Mouse (Mus musculus) forelimb bud, embryonic 11.5 days (tissue): ENCODE results near the gene Ankrd9.

Experiments used
- DNase-seq: peaks from one replicate; pipeline ENCODE4 v3.0.0-alpha.2; 2012; ENCODE audit warnings: low read depth, low spot score

Ankrd9 gene

DNA sequence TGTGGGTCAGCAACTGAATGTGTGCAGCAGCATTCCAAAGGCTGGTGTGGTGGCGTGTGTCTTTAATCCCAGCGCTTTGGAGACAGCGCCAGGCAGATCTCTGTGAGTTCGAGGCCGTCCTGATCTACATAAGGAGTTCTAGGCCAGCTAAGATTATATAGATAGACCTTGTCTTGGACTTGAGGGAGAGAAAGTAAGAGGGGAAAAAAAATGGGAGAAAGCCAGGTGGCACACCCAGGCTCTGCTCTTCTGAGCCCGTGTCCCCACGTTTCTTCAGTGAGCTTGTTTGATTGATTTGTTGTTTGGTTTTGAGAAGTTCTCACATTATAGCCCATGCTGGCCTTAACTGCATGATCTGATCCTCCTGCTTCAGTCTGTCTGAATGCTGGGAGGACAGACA is 11.7 kb upstream of the Ankrd9 start:
- no peak for DNase-seq

- no peak for DNase-seq
Measured at GRCm38 (mm10) chr12:110989409-110989808, 10.6 kb upstream of the Ankrd9 start.

DNA sequence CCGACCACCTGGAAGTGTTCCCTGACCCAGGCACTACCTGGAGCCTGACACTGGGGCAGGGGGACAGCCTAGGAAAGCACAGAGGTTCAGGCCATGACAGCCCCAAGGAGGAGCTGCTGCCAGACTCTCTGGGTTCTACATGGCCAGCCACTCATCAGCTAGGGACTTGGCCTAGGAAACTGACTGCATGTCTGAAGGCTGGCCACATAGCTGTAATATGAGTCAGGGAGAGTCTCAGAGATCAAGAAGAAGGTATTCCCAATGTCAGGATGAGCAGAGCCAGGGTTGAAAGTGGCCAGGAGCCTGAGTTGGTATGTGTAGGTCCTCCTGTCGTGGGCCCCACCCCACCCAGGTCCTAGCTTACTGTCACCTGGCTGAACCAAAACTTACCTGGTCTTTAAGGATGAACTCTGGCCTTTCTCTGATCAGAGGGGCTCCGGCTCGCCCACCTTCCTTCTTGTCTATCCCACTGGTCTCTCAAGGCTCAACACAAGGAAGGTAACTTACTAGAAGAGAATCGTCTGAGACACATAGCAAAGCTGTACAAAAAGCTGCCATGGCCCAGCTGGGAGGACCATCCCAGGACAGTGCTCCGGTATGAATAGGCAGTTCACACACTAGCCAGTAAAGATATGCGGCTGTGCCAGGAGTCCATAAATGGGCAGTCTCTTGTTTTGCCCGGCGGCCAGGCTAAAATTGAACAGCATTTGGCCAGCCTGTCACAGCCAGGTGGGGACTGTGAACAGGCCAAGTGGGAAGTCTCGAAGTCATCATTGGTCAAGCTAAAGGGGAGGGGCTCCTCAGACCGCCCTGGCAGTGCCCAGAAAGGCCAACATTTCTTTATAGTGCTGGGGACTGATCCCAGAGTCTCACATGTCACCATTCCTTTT is 7.9 kb upstream of the Ankrd9 start:
- DNase-seq = no peak

DNA sequence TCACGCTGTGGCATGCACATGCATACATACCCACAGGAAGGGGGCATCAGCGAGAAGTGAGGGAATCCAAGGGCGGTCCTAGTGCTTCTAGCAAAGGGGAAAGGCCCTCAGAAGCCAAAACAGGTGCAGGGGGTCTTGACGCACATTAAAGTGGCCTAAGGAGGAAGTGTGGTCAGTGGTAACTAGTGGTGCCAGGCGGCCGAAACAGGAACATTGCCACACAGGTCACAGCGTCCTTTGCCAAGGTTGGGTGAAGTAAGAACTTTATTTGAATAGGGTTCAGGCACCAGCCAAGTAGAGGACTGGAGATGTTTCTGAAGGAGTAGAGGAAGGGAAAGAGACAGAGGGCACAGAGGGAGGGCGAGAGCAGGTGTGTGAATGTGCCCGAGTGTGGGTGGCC is 6.3 kb upstream of the Ankrd9 start:
- DNase-seq = no peak

DNA sequence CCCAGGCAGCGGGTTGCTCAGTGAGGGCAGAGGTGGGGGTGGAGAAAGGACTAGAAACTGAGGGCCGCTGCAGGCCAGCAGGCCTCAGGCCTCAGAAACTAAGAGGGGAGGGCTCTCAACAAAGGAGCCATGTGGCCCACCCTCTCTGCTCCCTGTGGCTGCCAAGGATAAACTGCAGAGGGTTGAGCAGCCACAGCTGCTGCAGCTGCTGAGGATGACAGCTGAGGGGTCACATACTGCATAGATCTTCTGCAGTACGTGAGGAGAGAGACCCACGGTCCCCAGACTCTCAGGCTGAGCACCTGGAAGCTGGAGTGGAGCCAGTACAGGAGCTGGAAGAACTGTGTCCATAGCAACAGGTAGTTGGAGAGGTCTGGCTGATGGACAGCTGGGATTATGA is 5.8 kb upstream of the Ankrd9 start:
- DNase-seq = no peak

DNA sequence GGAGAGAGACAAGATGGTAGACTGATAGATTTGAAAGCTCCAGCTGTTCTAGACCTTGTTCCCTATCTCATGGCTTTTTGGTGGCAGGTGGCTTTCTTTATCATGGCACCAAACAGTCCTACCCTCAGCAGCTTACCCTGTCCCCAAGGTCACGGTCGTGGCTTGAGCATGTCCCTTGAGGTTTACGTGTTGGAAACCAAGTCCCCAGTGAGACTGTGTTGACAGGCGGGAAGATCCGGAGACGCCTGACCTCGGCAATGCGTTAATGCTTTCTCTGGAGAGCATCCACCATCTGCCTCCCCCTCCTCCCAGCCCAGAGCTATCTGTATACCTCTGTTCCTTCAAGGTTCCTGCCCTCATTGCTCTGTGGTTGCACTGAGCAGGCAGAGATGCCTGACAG is 4.9 kb upstream of the Ankrd9 start:
- no peak for DNase-seq

DNA sequence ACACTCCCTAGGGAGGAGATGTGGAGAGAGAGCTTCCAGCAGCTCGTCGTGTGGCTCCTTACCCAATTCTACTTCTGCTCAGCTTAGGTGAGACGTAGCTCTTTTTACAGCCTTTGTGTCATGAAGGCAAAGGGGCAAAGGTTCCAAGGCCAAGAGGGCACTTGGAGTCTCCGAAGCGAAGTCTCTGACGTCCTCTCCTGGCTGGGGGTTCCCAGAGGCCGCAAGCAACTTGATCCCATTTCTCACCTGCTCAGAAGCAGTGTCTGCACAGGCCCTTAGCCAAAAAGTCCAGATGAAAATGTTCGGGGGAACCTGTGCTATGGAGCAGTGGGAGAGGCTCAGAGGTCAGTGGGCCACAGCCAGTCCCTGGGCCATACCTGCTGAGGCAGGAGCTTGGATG is 4.2 kb upstream of the Ankrd9 start:
- DNase-seq = no peak

DNA sequence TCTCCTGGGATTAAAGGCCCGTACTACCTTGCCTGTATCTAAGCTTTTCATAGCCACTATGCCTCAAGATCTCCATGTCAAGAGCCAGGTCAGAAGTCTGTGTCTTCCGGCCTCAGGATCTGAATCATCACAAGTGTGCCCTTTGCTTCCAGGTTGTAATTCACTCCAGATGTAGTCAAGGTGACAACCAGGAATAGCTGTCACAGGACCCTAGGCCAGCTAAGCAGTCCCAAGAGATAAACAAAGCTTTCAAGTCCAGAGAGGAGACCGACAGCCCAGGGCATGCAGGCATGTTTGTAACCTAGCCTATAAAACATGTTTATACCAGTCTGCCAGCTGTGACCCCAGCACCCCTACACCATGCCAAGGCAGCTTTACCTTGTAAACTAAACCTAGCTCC is 2.9 kb upstream of the Ankrd9 start:
- DNase-seq = no peak

GRCm38 (mm10) chr12:110979808-110980207 is 968 bp upstream of the Ankrd9 start:
- DNase-seq = no peak

DNA sequence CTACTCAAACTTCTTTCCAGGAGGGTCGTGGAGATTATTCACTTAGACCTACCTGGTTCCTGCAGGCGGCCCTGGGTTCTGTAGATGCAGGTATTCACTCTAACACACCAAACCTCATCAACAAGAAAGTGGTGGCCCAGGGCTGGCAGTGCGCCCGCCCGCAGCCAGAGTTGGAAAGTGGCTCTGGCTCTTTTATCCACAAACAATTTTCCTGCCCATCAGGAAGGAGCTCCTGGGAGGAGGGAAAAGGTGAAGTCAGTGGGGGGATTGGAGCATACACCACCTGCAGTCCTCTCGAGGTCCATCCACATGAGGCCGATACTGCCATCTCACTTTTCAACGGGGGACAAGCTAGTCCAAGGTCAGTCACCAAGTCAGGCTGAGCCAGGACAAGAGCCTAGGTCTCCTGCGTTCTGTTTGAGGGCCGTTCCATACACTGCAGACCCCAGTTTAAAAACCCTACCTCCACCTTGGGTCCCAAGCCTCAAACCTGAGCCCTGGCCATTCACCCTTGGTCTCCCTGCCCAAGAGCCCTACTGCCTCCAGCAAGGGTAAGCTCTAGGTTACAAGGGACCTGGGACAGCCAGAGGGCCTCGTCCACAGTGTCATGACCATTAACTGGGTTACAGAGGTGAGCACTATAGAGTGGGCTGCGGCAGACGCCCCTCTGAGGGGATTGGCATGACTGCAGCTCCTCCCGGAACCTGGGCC is 789 bp downstream of the Ankrd9 start:
- no peak for DNase-seq

DNA sequence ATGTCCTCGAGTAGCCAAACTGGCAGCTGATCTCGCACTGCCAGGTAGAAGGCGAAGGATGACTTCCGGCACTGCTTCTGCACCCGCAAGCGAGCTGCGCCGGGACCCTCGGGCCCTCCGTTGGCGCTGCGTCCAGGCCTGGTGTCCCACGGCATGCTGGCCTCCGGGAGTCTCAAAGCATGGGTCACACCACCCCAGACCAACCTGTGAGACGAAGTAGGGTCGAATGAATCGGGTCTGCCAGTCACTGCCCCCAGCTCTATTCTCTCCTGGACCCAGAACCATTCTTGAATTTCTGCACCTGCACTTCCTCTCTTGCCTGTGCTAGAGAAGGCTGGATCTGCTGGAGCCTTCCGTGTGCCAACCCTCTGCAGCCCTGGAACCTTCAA is 1.5 kb downstream of the Ankrd9 start:
- DNase-seq = no peak

- DNase-seq = no peak
Measured at GRCm38 (mm10) chr12:110976589-110977344, 2.1 kb downstream of the Ankrd9 start.

DNA sequence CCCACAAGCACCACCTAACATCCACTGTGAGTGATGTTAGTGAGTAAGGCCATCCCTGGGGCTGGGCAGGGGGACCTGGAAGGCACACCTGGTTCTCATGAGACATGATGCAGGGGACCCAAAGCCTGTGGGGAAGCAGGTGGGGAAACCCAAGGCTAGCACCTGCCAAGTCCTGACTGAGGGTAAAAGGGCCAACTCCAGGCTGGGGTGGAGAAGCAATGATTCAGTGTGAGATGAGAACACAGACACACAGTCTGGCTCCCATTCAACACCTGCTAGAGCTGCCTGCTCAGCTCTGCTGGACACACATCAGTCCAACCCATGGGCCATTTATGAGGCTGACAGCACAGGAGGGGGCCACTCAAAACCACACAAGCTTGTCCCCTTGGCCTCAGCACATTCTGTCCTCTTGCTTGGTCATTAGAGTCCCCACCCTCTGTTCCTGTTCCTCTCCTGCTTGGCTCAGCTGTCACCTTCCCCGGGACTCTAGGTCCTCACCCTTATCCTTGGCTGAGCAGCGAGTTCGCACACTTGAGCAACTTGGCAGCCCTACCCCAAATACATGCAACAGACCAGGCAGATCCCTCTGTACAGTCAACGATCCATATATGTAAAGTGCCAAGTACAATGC is 2.9 kb downstream of the Ankrd9 start:
- DNase-seq = no peak

DNA sequence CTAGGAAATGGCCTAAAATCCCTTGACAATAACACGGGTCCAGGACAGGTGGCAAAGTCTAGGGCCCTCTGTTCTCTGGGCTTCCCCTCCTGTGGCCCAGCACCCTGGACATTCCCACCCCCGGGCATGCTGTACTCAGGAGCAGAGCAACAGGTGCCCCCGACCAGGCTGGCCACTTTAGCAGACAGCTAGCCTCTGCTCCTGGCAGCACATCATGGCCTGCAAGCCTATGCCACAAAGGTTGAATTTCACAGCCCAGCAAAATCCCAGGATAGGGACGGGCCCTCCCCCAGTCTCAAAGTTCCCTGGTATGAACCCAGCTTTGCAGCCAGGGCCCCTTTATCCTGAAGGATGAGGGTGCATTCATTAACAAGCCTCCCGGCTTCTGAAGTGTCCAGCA is 3.5 kb downstream of the Ankrd9 start:
- DNase-seq = no peak

- DNase-seq = no peak
Measured at GRCm38 (mm10) chr12:110974726-110975125, 4.1 kb downstream of the Ankrd9 start.

DNA sequence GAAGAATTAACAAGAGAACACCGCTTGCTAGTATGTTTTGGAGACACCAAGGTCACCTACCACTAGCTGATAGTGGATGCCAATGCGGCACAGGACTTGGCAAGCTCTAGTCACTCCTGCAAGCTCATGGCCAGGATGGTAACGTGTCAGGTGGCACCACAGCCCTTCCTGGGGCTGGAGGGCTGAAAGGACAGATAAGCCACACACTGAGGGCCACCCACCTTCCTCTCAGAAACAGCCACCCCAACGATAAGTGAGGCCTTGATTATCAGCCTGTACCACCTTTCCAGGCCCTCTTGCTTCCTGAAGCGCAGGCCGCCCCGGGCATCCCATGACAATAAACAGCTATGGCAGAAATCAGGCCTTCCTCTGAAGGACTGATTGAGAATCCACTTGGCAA is 4.5 kb downstream of the Ankrd9 start:
- DNase-seq = no peak

DNA sequence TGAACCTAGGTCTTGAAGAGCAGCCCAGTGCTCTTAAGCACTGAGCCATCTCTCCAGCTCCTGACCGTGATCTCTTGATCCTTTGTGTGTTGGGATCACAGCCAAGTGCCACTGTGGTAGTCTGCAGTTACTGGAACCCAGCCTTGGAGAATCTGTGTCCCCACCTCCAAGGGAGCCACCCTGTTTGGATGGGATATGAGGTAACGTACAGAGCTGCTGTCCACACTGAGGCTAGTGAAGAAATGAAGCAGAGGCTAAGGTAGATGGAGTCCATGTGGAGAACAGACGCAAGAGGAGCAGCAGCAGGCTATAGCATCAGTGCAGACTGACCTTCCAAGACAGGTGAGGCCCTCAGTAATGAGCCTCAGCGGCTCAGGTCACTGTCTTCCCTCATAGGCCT is 5.0 kb downstream of the Ankrd9 start:
- DNase-seq = no peak

DNA sequence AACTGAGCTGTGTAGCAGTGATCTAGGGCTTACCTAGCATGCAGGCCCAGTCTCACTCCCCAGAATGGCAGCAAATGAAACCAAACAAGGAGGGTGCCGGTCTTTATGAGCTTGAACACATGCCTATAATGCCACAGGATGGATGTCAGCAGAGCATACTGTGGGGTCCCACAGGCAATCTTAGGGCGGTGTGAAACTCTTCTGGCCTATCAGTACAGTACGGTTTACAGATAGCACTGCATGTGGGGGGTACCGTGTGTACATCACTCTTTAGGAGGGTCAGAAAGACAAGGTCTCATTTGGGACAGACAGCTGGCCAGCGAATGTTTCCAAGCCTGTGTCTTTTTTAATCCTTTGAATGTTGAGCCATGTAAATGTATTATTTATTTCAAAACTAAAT is 6.9 kb downstream of the Ankrd9 start:
- no peak for DNase-seq

- DNase-seq = no peak
Measured at GRCm38 (mm10) chr12:110970408-110970807, 8.4 kb downstream of the Ankrd9 start.

DNA sequence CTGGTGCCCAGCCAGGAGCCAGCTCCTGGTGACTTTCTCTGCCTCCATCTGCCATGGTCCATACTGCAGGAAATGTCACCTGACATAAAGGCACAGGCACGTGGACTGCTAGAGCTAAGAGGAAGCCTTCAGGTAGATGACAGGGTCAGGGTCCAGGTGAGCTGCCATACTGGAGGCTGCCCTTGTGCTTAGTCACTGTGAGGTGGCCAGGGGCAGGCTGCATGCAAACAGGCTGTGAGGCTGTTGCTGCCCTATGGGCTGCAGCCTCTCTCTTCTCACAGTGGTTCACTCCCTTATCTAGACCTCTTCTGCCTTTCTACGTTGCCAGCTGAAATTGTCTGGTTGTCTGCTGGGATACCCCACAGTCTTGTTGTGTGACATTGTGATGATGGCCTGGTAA is 11.7 kb downstream of the Ankrd9 start:
- DNase-seq = no peak

DNA sequence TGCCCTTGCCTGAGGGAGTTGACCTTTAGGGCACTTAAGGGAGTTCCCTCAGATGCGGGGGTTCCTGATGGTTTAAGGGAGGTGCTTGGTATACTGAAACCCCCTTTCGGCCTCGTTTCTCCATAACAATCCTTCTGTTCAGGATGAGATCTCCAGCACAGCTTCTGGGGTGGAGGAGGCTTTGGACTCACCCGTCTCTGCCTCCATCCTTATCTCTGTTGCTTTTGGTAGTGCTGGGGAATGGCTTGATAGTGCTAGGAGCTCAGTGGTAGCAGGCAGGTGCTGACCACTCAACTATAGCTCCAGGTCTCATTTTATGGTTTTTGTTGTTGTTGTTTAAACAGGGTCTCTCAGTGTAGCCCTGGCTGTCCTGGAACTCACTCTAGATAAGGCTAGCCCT is 12.8 kb downstream of the Ankrd9 start:
- DNase-seq = no peak

GRCm38 (mm10) chr12:110965500-110965899 is 13.3 kb downstream of the Ankrd9 start:
- no peak for DNase-seq
